Mouse (Mus musculus): ENCODE results near the gene Tspan2. TPM values are rescaled to one million over a fixed set of nuclear protein-coding genes. Genes with fewer than 3 reads are reported as not detected.

The Tspan2 gene
- polyA plus RNA-seq, 1 experiment from 2014 or later: 34.8 TPM

DNA sequence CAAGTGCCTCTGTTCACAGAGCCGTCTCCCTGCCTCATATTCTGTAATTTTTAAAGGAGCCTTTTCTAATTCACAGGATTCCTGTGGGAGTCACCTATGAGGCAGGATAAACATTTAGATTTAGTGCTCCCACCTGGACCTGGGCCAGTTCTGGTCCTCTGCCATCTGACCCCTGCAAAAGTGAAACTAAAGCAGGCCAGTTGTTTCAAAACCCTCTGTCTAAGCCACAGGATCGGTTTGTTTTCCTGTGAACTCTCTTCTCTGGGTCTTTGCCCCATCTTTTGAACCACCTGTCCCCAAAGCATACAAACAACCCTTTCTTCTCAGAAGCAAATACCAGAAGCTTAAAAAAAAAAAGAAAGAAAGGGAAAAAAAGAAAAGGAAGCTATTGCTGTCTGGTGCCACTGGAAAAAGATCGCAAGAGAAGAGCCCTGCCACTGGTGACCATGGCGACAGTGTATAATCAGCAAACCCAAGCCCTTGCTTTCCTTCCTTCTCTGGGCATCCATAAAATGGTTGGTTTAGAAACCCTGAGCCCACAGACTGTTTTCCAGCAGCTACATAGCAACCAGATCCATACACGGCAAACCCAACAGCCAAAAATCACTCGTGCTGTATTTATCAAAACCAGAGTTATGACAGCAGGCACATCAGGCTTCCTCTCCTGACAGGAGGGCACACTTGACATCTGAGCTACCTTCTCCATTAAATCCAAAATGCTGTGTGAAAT is 10.3 kb upstream of the Tspan2 start:
- Histone ChIP-seq H3K4me2 (ENCODE audit: low read length) (peak overlapping the region; percentile 63), H3K4me1 (ENCODE audit: control insufficient read depth in 2 of 2, insufficient read depth in 2 of 2, low read length in 2 of 2) (peaks cover 10 to 16% of the 10 kb centered on the region in 2 experiments), H3K27me3 (ENCODE audit: control insufficient read depth, insufficient read depth, low read length) (no peaks in the 10 kb centered on the region), H3K36me3 (ENCODE audit: control insufficient read depth, insufficient read depth, low read length) (no peaks in the 10 kb centered on the region), H3K9ac (ENCODE audit: low read length) (peak overlapping the region; percentile 55), H3K27ac (replicated peaks in 1 of 2; ENCODE audit: control insufficient read depth in 1 of 2, insufficient read depth in 1 of 2, low read depth in 2 of 2, low read length in 2 of 2) (peak overlapping the region in 1 of 2 experiments; percentile 30; a peak in 1 of 4 replicates), H3K4me3 (ENCODE audit: control insufficient read depth in 1 of 2, insufficient read depth in 1 of 2, low read depth in 1 of 2, low read length in 2 of 2) (peak overlapping the region in 1 of 2 experiments; percentile 23; a peak in 2 of 4 replicates), H3K9me3 (ENCODE audit: control insufficient read depth, low read length) (no peaks in the 10 kb centered on the region)
- ATAC-seq (ENCODE audit: insufficient number of reproducible peaks, insufficient read depth, low FRiP score, low read depth): no peak
- 35% methylated on average over 6 of the region's 6 CpGs for WGBS

DNA sequence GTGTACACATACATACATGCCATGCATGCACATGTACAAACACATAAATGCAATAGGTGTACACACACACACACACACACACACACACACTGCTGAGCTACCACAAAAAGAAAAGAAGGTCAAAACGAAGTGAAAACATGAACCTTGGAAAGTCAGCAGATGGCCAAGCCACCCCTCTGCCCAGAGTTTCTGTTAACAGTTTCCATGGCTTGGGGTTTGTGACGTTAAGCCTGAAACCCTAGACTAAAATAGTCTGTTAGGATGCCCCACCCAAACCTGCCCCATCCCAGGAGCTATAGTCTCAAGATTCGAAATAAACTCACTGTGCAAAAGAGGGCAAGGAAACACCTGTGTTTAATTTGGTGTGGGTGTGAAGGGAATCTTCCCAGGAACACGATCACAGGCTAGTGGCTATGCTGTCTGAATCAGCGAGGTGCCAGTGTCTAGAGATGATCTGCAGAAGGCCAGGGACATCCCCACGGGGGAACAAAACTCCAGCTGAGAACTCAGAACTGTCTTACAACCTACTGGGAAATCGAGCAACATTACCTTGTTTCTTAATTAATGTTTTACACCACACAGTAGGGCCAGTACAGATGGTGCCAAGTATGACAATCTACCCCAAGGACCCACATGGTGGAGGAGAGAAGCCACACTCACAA is 9.4 kb upstream of the Tspan2 start:
- Histone ChIP-seq H3K27me3 (ENCODE audit: control insufficient read depth, insufficient read depth, low read length) (no peaks in the 10 kb centered on the region), H3K4me1 (ENCODE audit: control insufficient read depth in 2 of 2, insufficient read depth in 2 of 2, low read length in 2 of 2) (peaks cover 10 to 16% of the 10 kb centered on the region in 2 experiments), H3K36me3 (ENCODE audit: control insufficient read depth, insufficient read depth, low read length) (no peaks in the 10 kb centered on the region), H3K9ac (ENCODE audit: low read length) (no peak overlapping the region), H3K27ac (replicated peaks in 1 of 2; ENCODE audit: control insufficient read depth in 1 of 2, insufficient read depth in 1 of 2, low read depth in 2 of 2, low read length in 2 of 2) (no peak overlapping the region), H3K4me2 (ENCODE audit: low read length) (no peak overlapping the region), H3K9me3 (ENCODE audit: control insufficient read depth, low read length) (no peaks in the 10 kb centered on the region), H3K4me3 (ENCODE audit: control insufficient read depth in 1 of 2, insufficient read depth in 1 of 2, low read depth in 1 of 2, low read length in 2 of 2) (no peak overlapping the region)
- WGBS: 69% methylated on average over 7 of the region's 7 CpGs
- ATAC-seq (ENCODE audit: insufficient number of reproducible peaks, insufficient read depth, low FRiP score, low read depth): no peak

DNA sequence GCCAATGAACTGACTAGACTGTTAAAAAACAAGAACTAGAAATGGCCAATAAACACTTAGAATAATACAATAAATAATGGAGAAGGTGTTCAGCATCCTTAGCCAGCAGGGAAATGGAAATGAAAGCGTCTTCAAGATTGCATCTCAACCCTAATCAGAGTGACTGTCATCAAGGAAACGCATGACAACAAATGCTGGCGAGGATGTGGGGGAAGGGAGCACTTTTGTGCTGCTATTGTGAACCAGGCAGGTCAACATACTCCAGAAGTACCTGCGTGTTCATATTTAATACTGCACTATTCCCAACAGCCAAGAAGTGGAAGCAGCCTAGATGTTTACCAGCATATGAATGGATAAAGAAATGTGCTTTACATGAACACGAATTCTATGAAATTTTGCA is 4.9 kb upstream of the Tspan2 start:
- Histone ChIP-seq H3K4me1 (ENCODE audit: control insufficient read depth in 2 of 2, insufficient read depth in 2 of 2, low read length in 2 of 2) (peaks cover 0 to 7% of the 10 kb centered on the region in 2 experiments; a peak in 2 of 4 replicates), H3K36me3 (ENCODE audit: control insufficient read depth, insufficient read depth, low read length) (no peaks in the 10 kb centered on the region), H3K9ac (ENCODE audit: low read length) (no peak overlapping the region), H3K27ac (replicated peaks in 1 of 2; ENCODE audit: control insufficient read depth in 1 of 2, insufficient read depth in 1 of 2, low read depth in 2 of 2, low read length in 2 of 2) (no peak overlapping the region), H3K4me2 (ENCODE audit: low read length) (no peak overlapping the region), H3K27me3 (ENCODE audit: control insufficient read depth, insufficient read depth, low read length) (no peaks in the 10 kb centered on the region), H3K4me3 (ENCODE audit: control insufficient read depth in 1 of 2, insufficient read depth in 1 of 2, low read depth in 1 of 2, low read length in 2 of 2) (no peak overlapping the region), H3K9me3 (ENCODE audit: control insufficient read depth, low read length) (no peaks in the 10 kb centered on the region)
- ATAC-seq (ENCODE audit: insufficient number of reproducible peaks, insufficient read depth, low FRiP score, low read depth): no peak
- 47% methylated on average over 5 of the region's 5 CpGs for WGBS

DNA sequence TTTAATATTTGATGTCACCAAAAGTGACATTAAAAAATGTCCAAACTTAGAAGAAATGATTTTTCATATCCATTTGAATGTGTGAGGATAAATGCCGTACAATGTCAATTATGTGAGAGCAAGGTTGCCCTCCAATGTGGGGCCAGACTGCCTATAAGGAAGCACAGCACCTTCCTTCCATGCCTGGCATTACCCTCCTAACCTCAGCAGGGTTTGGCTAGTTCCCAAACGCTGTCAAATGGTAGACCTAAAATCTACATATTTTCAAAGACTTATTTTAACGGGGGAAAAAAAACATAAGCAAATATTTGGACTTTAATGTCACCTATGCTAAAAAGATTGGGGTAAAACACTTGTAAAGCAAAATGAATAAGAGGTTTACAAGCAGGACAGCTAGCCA is 3.2 kb upstream of the Tspan2 start:
- no peaks in the 10 kb centered on the region for H3K9me3 ChIP-seq (ENCODE audit: control insufficient read depth, low read length)
- H3K4me2 ChIP-seq (ENCODE audit: low read length): no peak overlapping the region
- H3K4me3 ChIP-seq (ENCODE audit: control insufficient read depth in 1 of 2, insufficient read depth in 1 of 2, low read depth in 1 of 2, low read length in 2 of 2): no peak overlapping the region
- ATAC-seq (ENCODE audit: insufficient number of reproducible peaks, insufficient read depth, low FRiP score, low read depth): no peak
- H3K4me1 ChIP-seq (ENCODE audit: control insufficient read depth in 2 of 2, insufficient read depth in 2 of 2, low read length in 2 of 2): peaks cover 5 to 12% of the 10 kb centered on the region in 2 experiments
- no peaks in the 10 kb centered on the region for H3K27me3 ChIP-seq (ENCODE audit: control insufficient read depth, insufficient read depth, low read length)
- no peak overlapping the region for H3K27ac ChIP-seq (replicated peaks in 1 of 2; ENCODE audit: control insufficient read depth in 1 of 2, insufficient read depth in 1 of 2, low read depth in 2 of 2, low read length in 2 of 2)
- no peaks in the 10 kb centered on the region for H3K36me3 ChIP-seq (ENCODE audit: control insufficient read depth, insufficient read depth, low read length)
- H3K9ac ChIP-seq (ENCODE audit: low read length): no peak overlapping the region
- WGBS: 72% methylated on average over 3 of the region's 3 CpGs

DNA sequence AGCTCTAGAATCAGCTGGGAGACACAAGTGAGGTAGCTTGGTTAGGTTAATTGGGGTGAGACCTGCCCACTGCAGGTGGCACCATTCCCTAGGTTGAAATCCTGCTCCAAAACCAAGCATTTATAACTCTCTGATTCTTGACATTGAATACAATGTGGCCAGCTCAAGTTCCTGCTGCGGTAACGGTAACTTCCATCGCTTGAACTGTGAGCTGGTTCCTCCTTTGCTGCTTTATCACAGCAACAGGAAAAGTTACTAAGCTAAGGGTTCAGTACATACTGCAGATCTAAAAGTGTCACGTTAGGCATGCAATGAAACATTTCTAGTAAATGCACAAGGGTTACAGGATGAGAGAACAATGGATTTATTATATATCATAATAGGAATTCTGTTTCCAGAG is 1.7 kb upstream of the Tspan2 start:
- Histone ChIP-seq H3K36me3 (ENCODE audit: control insufficient read depth, insufficient read depth, low read length) (no peaks in the 10 kb centered on the region), H3K4me1 (ENCODE audit: control insufficient read depth in 2 of 2, insufficient read depth in 2 of 2, low read length in 2 of 2) (peaks cover 7 to 24% of the 10 kb centered on the region in 2 experiments), H3K27ac (replicated peaks in 1 of 2; ENCODE audit: control insufficient read depth in 1 of 2, insufficient read depth in 1 of 2, low read depth in 2 of 2, low read length in 2 of 2) (no peak overlapping the region), H3K9ac (ENCODE audit: low read length) (no peak overlapping the region), H3K4me3 (ENCODE audit: control insufficient read depth in 1 of 2, insufficient read depth in 1 of 2, low read depth in 1 of 2, low read length in 2 of 2) (no peak overlapping the region), H3K27me3 (ENCODE audit: control insufficient read depth, insufficient read depth, low read length) (no peaks in the 10 kb centered on the region), H3K4me2 (ENCODE audit: low read length) (no peak overlapping the region), H3K9me3 (ENCODE audit: control insufficient read depth, low read length) (no peaks in the 10 kb centered on the region)
- 90% methylated on average over 4 of the region's 4 CpGs for WGBS
- no peak for ATAC-seq (ENCODE audit: insufficient number of reproducible peaks, insufficient read depth, low FRiP score, low read depth)

- Histone ChIP-seq H3K9me3 (ENCODE audit: control insufficient read depth, low read length) (no peaks in the 10 kb centered on the region), H3K27me3 (ENCODE audit: control insufficient read depth, insufficient read depth, low read length) (no peaks in the 10 kb centered on the region), H3K27ac (replicated peaks in 1 of 2; ENCODE audit: control insufficient read depth in 1 of 2, insufficient read depth in 1 of 2, low read depth in 2 of 2, low read length in 2 of 2) (peak overlapping the region in 1 of 2 experiments; percentile 96; a peak in 1 of 4 replicates), H3K4me1 (ENCODE audit: control insufficient read depth in 2 of 2, insufficient read depth in 2 of 2, low read length in 2 of 2) (peaks cover 8 to 29% of the 10 kb centered on the region in 2 experiments), H3K4me2 (ENCODE audit: low read length) (no peak overlapping the region), H3K36me3 (ENCODE audit: control insufficient read depth, insufficient read depth, low read length) (no peaks in the 10 kb centered on the region), H3K9ac (ENCODE audit: low read length) (no peak overlapping the region), H3K4me3 (ENCODE audit: control insufficient read depth in 1 of 2, insufficient read depth in 1 of 2, low read depth in 1 of 2, low read length in 2 of 2) (no peak overlapping the region)
- WGBS: 90% methylated on average over 3 of the region's 3 CpGs
- no peak for ATAC-seq (ENCODE audit: insufficient number of reproducible peaks, insufficient read depth, low FRiP score, low read depth)
These were observed 1.3 kb upstream of the Tspan2 start for GRCm38 (mm10) chr3:102733050-102733449.

- H3K9ac ChIP-seq (ENCODE audit: low read length): peak overlapping the region; percentile 89
- peak overlapping the region; percentile 96 to 97 for H3K27ac ChIP-seq (replicated peaks in 1 of 2; ENCODE audit: control insufficient read depth in 1 of 2, insufficient read depth in 1 of 2, low read depth in 2 of 2, low read length in 2 of 2)
- H3K4me2 ChIP-seq (ENCODE audit: low read length): peak overlapping the region; percentile 91
- no peaks in the 10 kb centered on the region for H3K9me3 ChIP-seq (ENCODE audit: control insufficient read depth, low read length)
- ATAC-seq (ENCODE audit: insufficient number of reproducible peaks, insufficient read depth, low FRiP score, low read depth): no peak
- peaks cover 12 to 37% of the 10 kb centered on the region in 2 experiments for H3K4me1 ChIP-seq (ENCODE audit: control insufficient read depth in 2 of 2, insufficient read depth in 2 of 2, low read length in 2 of 2)
- no peaks in the 10 kb centered on the region for H3K36me3 ChIP-seq (ENCODE audit: control insufficient read depth, insufficient read depth, low read length)
- H3K4me3 ChIP-seq (ENCODE audit: control insufficient read depth in 1 of 2, insufficient read depth in 1 of 2, low read depth in 1 of 2, low read length in 2 of 2): peak overlapping the region; percentile 90
- WGBS: 13% methylated on average over 6 of the region's 6 CpGs
- no peaks in the 10 kb centered on the region for H3K27me3 ChIP-seq (ENCODE audit: control insufficient read depth, insufficient read depth, low read length)
These were observed 405 bp upstream of the Tspan2 start for GRCm38 (mm10) chr3:102733936-102734312.

Measured in heart, embryonic 14.5 days (tissue).